Mouse (Mus musculus) cerebellum, adult 9-10 months (tissue): ENCODE results near the gene St8sia2.
A peak's percentile ranks its signal among the peaks of the same experiment; 100 is the strongest.

ENCODE experiments used
- DNase-seq: peaks from one replicate; pipeline ENCODE4 v3.0.0; 2022

Gene St8sia2

GRCm38 (mm10) chr7:74013601-74014175 lies at the start of gene St8sia2:
TSS of gene St8sia2 (minus strand) at chr7:74013690.
- DNase-seq, result no peak

GRCm38 (mm10) chr7:74061076-74061475 lies 47.6 kb upstream of the St8sia2 start:
- no peak for DNase-seq

- no peak for DNase-seq
Observed at GRCm38 (mm10) chr7:74060306-74060946, 46.9 kb upstream of the St8sia2 start.

- DNase-seq, result no peak
Observed at GRCm38 (mm10) chr7:74059684-74060083, 46.2 kb upstream of the St8sia2 start.

- peak; percentile 68 for DNase-seq
Observed at GRCm38 (mm10) chr7:74055753-74056152, 42.3 kb upstream of the St8sia2 start.

- no peak for DNase-seq
Observed at GRCm38 (mm10) chr7:74047591-74047990, 34.1 kb upstream of the St8sia2 start.

- no peak for DNase-seq
Observed at GRCm38 (mm10) chr7:74045166-74045957, 31.9 kb upstream of the St8sia2 start.

- no peak for DNase-seq
Observed at GRCm38 (mm10) chr7:74043562-74044138, 30.2 kb upstream of the St8sia2 start.

- peak; percentile 13 for DNase-seq
Observed at GRCm38 (mm10) chr7:74025007-74025406, 11.5 kb upstream of the St8sia2 start.

- no peak for DNase-seq
Observed at GRCm38 (mm10) chr7:74024171-74024570, 10.7 kb upstream of the St8sia2 start.

GRCm38 (mm10) chr7:74022571-74022970 lies 9.1 kb upstream of the St8sia2 start:
- no peak for DNase-seq

- DNase-seq, result no peak
Observed at GRCm38 (mm10) chr7:74021771-74022170, 8.3 kb upstream of the St8sia2 start.

GRCm38 (mm10) chr7:74016613-74017012 lies 3.1 kb upstream of the St8sia2 start:
- DNase-seq, result no peak

- DNase-seq, result no peak
Observed at GRCm38 (mm10) chr7:74012858-74013600, 461 bp downstream of the St8sia2 start.

GRCm38 (mm10) chr7:74011976-74012857 lies 1.3 kb downstream of the St8sia2 start:
- no peak for DNase-seq

GRCm38 (mm10) chr7:74008946-74009542 lies 4.4 kb downstream of the St8sia2 start:
- no peak for DNase-seq

GRCm38 (mm10) chr7:74006775-74007371 lies 6.6 kb downstream of the St8sia2 start:
- no peak for DNase-seq

GRCm38 (mm10) chr7:74006364-74006763 lies 7.1 kb downstream of the St8sia2 start:
- DNase-seq, result no peak

GRCm38 (mm10) chr7:74000743-74001510 lies 12.6 kb downstream of the St8sia2 start:
- no peak for DNase-seq

GRCm38 (mm10) chr7:73989366-73989765 lies 24.1 kb downstream of the St8sia2 start:
- DNase-seq, result no peak
